Mouse (Mus musculus) neural tube, embryonic 10.5 days (tissue): ENCODE results near the gene Ikbip.
A peak's percentile ranks its signal among the peaks of the same experiment; 100 is the strongest.

Experiments used
- DNase-seq: peaks from one replicate; pipeline ENCODE4 v3.0.0-alpha.2; 2017; ENCODE audit warnings: low spot score; ENCODE audit errors: extremely low spot score

Ikbip gene

DNA sequence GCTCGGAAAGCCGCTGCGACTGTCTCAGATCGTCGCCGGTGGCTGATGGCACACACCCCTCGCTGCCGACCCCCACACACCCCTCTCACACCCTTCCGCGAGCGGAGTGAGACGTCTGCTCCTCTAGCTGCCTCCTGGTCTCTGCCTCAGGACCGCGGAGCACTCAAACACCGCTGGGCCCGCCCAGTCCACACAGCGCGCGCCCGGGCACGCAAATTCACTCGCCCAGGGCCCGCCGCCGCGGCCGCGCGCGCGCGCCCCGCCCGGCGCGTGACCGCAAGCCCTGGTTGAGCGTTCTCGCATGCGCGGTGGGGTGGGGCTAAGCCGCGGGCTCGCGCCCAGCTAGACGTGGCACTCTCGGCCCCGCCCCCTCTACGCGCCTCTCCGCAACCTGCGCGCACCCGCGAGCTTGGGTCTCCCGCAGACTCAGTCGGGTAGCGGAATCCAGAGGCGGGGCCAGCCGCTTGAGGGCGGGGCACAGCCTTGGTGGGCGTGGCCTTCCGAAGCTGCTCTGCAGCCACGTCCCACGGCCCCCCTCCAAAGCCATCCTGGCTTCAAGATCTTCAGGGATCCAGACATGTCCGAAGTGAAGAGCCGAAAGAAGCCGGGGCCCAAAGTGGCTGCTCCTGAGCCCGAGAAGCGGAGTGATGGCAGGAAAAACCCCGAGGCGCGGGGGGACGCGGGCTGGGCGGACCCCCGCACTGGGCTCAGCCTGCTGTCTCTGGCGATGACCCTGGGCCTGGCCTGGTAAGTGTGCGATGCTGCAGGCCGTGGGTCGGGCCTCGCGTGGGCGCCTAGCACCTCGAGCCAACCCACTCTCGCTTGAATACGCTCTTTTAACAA lies at the start of gene Ikbip, which contains the start of gene Apaf1:
TSS of gene Ikbip (plus strand) at position 391 of the 843 bp plus-strand sequence.
TSS of gene Apaf1 (minus strand) at position 221 of the 843 bp plus-strand sequence.
- DNase-seq: peak; percentile 100

DNA sequence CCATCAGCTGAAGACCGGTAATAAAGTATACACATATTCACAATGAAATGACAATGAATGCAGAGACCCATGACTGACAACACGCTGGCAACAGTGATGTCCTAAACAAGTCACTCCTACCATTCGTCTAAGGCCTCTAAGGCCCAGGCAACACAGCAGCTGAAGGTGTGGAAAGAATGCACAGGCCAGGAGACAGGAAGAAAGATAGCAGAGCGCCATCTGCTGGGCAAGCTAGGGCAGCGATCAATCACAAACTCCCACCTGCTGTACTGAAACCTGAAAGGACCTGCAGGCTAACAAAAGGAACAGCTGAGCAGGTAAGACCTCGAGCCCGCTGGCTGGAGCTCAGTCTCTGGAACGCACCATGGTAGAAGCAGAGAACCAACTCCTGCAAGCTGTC lies 48.8 kb upstream of the Ikbip start:
- DNase-seq: peak; percentile 70

DNA sequence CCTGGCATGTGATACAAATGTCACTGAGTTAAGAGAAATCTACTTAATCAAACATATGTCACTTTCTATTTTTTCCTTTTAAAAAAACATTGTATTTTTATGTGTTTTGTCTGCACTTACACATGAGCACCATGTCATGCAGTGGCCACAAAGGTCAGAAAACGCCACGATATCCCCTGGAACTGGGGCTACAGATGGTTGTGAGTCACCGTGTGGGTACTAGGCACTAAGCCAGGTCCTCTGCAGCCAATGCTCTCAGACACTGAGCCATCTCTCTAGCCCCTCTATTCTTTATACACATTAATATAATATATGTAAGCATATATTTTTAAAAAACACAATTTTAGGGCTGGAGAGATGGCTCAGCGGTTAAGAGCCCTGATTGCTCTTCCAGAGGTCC lies 33.0 kb upstream of the Ikbip start:
- DNase-seq: no peak

GRCm38 (mm10) chr10:91051156-91051555 lies 31.6 kb upstream of the Ikbip start:
- DNase-seq: no peak

- no peak for DNase-seq
Observed at GRCm38 (mm10) chr10:91052734-91053133, 30.0 kb upstream of the Ikbip start.

- no peak for DNase-seq
Observed at GRCm38 (mm10) chr10:91060742-91061141, 22.0 kb upstream of the Ikbip start.

DNA sequence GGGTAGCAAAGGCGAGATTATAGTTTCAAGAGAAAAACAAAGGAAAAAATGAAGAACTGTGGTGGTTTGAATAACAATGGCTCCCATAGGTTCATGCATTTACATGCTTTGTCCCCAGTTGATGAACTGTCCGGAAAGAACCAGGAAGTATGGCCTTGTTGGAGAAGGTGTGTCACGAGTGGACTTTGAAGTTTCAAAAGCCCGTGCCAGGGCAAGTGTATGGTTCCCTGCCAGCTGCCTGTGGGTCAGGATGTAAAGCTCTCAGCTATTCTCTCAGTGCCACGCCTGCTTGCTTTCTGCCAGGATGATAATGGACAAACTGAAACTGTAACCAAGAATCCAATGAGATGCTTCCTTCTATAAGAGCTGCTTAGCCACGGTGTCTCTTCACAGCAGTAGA lies 20.4 kb upstream of the Ikbip start:
- DNase-seq: no peak

- no peak for DNase-seq
Observed at GRCm38 (mm10) chr10:91071768-91072167, 11.0 kb upstream of the Ikbip start.

- DNase-seq: no peak
Observed at GRCm38 (mm10) chr10:91073345-91073744, 9.4 kb upstream of the Ikbip start.

- DNase-seq: no peak
Observed at GRCm38 (mm10) chr10:91076667-91077066, 6.1 kb upstream of the Ikbip start.

- no peak for DNase-seq
Observed at GRCm38 (mm10) chr10:91080540-91080939, 2.2 kb upstream of the Ikbip start.

GRCm38 (mm10) chr10:91081959-91082507 lies 707 bp upstream of the Ikbip start:
- DNase-seq: no peak

DNA sequence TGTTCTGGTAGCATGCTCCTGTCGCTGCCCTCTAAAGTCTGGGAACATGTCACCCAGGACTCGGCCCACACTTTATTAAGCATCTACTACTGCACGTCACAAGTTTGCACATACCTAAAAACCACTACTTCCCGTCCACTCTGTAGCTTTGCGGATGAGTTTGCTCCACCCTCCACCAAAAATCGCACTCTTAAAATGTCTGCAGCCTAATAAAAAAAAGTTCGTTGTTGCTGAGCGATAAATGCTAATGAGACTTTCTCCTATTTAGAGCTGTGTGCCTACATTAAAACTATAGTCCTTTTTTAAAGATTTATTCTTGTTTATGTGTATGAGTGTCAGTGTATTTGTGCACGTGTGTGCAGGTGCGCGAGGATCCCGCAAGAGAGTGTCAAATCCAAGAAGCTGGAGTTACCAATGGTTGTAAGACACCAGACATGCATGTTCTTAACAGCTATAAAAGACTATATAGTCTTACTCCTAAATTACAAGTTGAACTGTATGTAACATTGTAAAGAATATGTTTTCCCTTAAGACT lies 720 bp downstream of the Ikbip start:
- no peak for DNase-seq

- no peak for DNase-seq
Observed at GRCm38 (mm10) chr10:91092812-91093211, 10.1 kb downstream of the Ikbip start.

DNA sequence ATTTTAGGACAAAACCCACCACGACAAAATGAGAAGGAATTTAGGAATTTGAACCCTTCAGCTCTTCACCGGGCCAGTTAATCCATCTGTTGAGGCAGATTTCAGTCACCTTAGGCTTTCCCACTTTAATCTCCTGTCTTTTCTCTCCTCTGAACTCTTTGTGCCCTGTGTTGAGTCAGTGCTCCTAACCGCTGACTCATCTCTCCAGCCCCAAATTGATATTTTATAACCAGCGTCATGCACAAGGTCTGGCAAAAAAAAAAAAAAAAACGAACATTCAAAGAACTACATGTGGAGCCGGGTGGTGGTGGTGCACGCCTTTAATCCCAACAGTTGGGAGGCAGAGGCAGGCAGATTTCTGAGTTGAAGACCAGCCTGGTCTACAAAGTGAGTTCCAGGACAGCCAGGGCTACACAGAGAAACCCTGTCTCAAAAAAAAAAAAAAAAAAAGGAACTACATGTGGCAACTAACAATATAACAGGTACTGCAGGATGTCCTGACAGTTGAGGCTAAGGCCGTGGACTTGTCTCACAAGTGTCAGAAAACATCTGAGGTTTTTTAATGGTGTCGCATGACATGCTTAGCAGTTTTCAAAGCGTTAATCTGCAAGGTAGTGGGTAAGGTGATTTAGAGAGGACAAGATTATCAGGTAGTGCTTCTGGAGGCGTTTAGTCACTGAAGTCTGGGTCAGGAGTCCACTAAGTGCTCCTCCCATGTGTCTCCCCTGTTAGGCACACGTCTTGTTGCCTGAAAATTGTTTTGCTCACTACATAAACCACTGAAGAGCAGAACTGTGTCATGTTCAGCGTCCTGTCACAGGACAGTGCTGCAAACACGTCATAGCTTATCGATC lies 11.7 kb downstream of the Ikbip start:
- no peak for DNase-seq

DNA sequence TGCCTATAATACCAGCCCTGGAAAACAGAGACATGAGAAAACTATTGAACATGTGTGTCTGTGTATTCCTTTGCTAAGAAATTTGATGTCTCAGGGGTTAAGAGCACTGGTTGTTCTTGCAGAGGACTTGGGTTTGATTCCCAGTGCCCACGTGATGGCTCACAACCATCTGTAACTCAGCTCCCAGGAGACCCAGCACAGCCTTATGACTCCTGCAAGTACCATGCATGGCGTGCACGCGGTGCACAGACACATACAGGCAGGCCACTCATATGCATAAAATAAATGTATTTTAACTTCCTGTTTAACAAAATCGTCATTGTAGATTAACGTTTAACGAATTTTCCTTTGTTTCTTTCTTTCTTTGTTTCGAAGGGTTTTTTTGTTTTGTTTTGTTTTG lies 15.3 kb downstream of the Ikbip start:
- no peak for DNase-seq

DNA sequence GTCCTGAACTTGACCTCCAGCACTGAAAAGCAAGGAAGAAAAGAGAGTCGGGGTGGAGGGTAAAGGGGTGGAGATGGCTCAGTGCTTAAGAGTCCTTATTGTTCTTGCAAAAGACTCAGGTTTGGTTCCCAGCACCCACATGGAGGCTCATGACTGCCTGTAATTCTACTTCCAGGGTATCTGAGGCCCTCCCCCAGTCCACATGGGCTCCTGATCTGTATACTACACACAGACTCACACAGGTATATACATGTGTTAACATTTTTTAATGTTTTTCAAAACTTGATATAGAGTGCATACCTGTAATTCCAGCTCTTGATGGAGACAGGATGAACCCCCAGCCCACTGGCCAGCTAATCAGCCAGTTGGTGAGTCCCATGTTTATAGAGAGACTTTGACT lies 17.4 kb downstream of the Ikbip start:
- DNase-seq: no peak

DNA sequence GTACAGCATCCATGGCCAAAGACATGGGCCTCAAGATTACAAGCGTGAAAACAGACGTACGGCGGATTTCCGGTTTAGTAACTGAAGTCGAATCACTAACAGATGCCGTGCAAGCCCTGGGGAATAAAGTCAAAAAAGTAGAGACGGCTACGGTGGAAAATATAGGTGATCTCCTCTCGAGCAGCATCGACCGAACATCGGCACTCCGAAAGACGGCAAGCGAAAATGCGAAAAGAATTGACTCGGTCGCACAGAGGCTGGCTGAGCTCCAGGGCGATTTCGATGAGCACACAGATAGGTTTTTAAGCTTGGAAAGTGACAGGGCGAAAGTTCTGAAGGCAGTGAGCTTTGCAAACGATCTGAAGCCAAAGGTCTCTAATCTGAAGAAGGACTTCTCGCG lies 19.2 kb downstream of the Ikbip start:
- no peak for DNase-seq

GRCm38 (mm10) chr10:91102799-91103590 lies 20.3 kb downstream of the Ikbip start:
- no peak for DNase-seq

DNA sequence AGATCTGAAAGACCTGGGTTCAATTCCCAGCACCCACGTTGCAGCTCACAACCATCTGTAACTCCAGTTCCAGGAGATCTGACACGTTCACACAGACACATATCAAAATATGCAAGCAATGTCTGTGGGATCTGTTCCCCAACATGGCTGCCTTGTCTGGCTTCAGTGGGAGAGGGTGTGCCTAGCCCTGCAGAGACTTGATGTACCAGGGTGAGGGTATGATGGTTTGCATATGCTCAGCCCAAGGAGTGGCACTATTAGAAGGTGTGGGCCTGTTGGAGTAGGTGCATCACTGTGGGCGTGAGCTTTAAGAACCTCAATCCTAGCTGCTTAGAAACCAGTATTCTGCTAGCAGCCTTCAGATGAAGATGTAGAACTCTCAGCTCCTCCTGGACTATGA lies 23.2 kb downstream of the Ikbip start:
- DNase-seq: no peak

DNA sequence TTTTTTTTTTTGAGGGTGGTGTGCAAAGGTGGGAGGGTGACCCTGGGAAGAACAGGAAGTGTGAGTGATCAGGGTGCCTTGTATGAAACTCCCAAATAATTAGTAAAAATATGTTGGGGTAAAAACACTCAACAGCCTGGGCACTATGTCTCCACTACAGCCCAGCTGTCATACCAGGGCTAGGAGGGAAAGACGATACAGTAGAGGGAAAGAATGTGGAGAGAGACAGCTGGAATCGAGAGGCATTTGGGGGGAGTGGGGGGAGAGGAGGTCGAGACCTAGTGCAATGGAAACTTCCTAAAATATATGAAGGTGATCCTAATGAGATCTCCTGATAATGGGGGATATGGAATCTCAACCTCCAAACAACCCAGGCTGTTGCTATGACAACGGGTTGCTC lies 27.1 kb downstream of the Ikbip start:
- DNase-seq: no peak
